Mouse (Mus musculus): ENCODE results near the gene Haus4. TPM values are rescaled to one million over a fixed set of nuclear protein-coding genes. Genes with fewer than 3 reads are reported as not detected.

Haus4 gene
- total and polyA plus RNA-seq, 3 experiments = 42.7 to 60.3 (median 57.9) TPM

GRCm38 (mm10) chr14:54594631-54595414, 40.4 kb upstream of the Haus4 start:
- ATAC-seq (ENCODE audit: extremely low read depth, insufficient number of reproducible peaks, low FRiP score, poor library complexity, severe bottlenecking) = no peak
- H3K4me1 ChIP-seq (ENCODE audit: insufficient read depth, low read depth, low read length) = peaks cover 5% of the 10 kb centered on the region; the same call in 1 of the 2 replicates
- H3K4me3 ChIP-seq (ENCODE audit: low read depth, low read length) = no peak overlapping the region
- peaks cover 44% of the 10 kb centered on the region for H3K36me3 ChIP-seq (replicated peaks)
- TF ChIP-seq CTCF (IDR thresholded peaks at IDR 0.05; ENCODE audit: low read depth, low read length) (no peak), GATA1 (IDR thresholded peaks at IDR 0.05; ENCODE audit: borderline replicate concordance, low read length) (no peak), TAL1 (conservative IDR thresholded peaks at IDR 0.05; ENCODE audit: low read depth, low read length) (no peak)
- DNase-seq (ENCODE audit: low spot score) = no peak
- H3K9me3 ChIP-seq (replicated peaks) = no peaks in the 10 kb centered on the region
- H3K27me3 ChIP-seq (ENCODE audit: insufficient read depth, low read length) = no peaks in the 10 kb centered on the region

- H3K36me3 ChIP-seq (replicated peaks) = peaks cover 41% of the 10 kb centered on the region
- no peak for ATAC-seq (ENCODE audit: extremely low read depth, insufficient number of reproducible peaks, low FRiP score, poor library complexity, severe bottlenecking)
- H3K4me1 ChIP-seq (ENCODE audit: insufficient read depth, low read depth, low read length) = peaks cover 6% of the 10 kb centered on the region; the same call in 1 of the 2 replicates
- no peak overlapping the region for H3K4me3 ChIP-seq (ENCODE audit: low read depth, low read length)
- no peaks in the 10 kb centered on the region for H3K27me3 ChIP-seq (ENCODE audit: insufficient read depth, low read length)
- no peaks in the 10 kb centered on the region for H3K9me3 ChIP-seq (replicated peaks)
- TF ChIP-seq CTCF (IDR thresholded peaks at IDR 0.05; ENCODE audit: low read depth, low read length) (0 out of 2 replicates have a peak, but pooled peaks have one; percentile 25), GATA1 (IDR thresholded peaks at IDR 0.05; ENCODE audit: borderline replicate concordance, low read length) (no peak), TAL1 (conservative IDR thresholded peaks at IDR 0.05; ENCODE audit: low read depth, low read length) (no peak), GATA2 (IDR thresholded peaks at IDR 0.05; ENCODE audit: borderline replicate concordance, low read depth, low read length) (no peak)
- DNase-seq (ENCODE audit: low spot score) = no peak
These were observed 39.6 kb upstream of the Haus4 start for GRCm38 (mm10) chr14:54594055-54594454.

- H3K27me3 ChIP-seq (ENCODE audit: insufficient read depth, low read length) = no peaks in the 10 kb centered on the region
- ATAC-seq (ENCODE audit: extremely low read depth, insufficient number of reproducible peaks, low FRiP score, poor library complexity, severe bottlenecking) = no peak
- H3K36me3 ChIP-seq (replicated peaks) = peaks cover 37% of the 10 kb centered on the region
- no peak for DNase-seq (ENCODE audit: low spot score)
- no peaks in the 10 kb centered on the region for H3K9me3 ChIP-seq (replicated peaks)
- TF ChIP-seq TAL1 (conservative IDR thresholded peaks at IDR 0.05; ENCODE audit: low read depth, low read length) (no peak), GATA2 (IDR thresholded peaks at IDR 0.05; ENCODE audit: borderline replicate concordance, low read depth, low read length) (no peak), POLR2AphosphoS5 (IDR thresholded peaks at IDR 0.05; ENCODE audit: insufficient replicate concordance, low read depth, low read length) (no peak), GATA1 (IDR thresholded peaks at IDR 0.05; ENCODE audit: borderline replicate concordance, low read length) (no peak), CTCF (IDR thresholded peaks at IDR 0.05; ENCODE audit: low read depth, low read length) (no peak)
- no peak overlapping the region for H3K4me3 ChIP-seq (ENCODE audit: low read depth, low read length)
- H3K4me1 ChIP-seq (ENCODE audit: insufficient read depth, low read depth, low read length) = peaks cover 8% of the 10 kb centered on the region; the same call in 1 of the 2 replicates
These were observed 38.0 kb upstream of the Haus4 start for GRCm38 (mm10) chr14:54592319-54592934.

GRCm38 (mm10) chr14:54591056-54591455, 36.6 kb upstream of the Haus4 start:
- ATAC-seq (ENCODE audit: extremely low read depth, insufficient number of reproducible peaks, low FRiP score, poor library complexity, severe bottlenecking) (no peak), DNase-seq (ENCODE audit: low spot score) (no peak)
- H3K36me3 ChIP-seq (replicated peaks) = peaks cover 37% of the 10 kb centered on the region
- peaks cover 8% of the 10 kb centered on the region; the same call in 1 of the 2 replicates for H3K4me1 ChIP-seq (ENCODE audit: insufficient read depth, low read depth, low read length)
- no peak for TF ChIP-seq TAL1 (conservative IDR thresholded peaks at IDR 0.05; ENCODE audit: low read depth, low read length)
- H3K27me3 ChIP-seq (ENCODE audit: insufficient read depth, low read length) = no peaks in the 10 kb centered on the region
- H3K9me3 ChIP-seq (replicated peaks) = no peaks in the 10 kb centered on the region
- no peak overlapping the region for H3K4me3 ChIP-seq (ENCODE audit: low read depth, low read length)

GRCm38 (mm10) chr14:54583681-54584338, 29.4 kb upstream of the Haus4 start:
- DNase-seq (ENCODE audit: low spot score) (no peak), ATAC-seq (ENCODE audit: extremely low read depth, insufficient number of reproducible peaks, low FRiP score, poor library complexity, severe bottlenecking) (no peak)
- no peaks in the 10 kb centered on the region for H3K27me3 ChIP-seq (ENCODE audit: insufficient read depth, low read length)
- TF ChIP-seq GATA2 (IDR thresholded peaks at IDR 0.05; ENCODE audit: borderline replicate concordance, low read depth, low read length) (no peak), CTCF (IDR thresholded peaks at IDR 0.05; ENCODE audit: low read depth, low read length) (0 out of 2 replicates have a peak, but pooled peaks have one; percentile 18)
- H3K9me3 ChIP-seq (replicated peaks) = no peaks in the 10 kb centered on the region
- peaks cover 31% of the 10 kb centered on the region for H3K36me3 ChIP-seq (replicated peaks)
- H3K4me1 ChIP-seq (ENCODE audit: insufficient read depth, low read depth, low read length) = peaks cover 6% of the 10 kb centered on the region
- no peak overlapping the region for H3K4me3 ChIP-seq (ENCODE audit: low read depth, low read length)

GRCm38 (mm10) chr14:54582536-54582935, 28.1 kb upstream of the Haus4 start:
- Histone ChIP-seq H3K4me1 (ENCODE audit: insufficient read depth, low read depth, low read length) (peaks cover 14% of the 10 kb centered on the region), H3K4me3 (ENCODE audit: low read depth, low read length) (no peak overlapping the region), H3K27me3 (ENCODE audit: insufficient read depth, low read length) (peaks cover 5% of the 10 kb centered on the region), H3K36me3 (replicated peaks) (peaks cover 31% of the 10 kb centered on the region), H3K9me3 (replicated peaks) (peaks cover 4% of the 10 kb centered on the region)
- ATAC-seq (ENCODE audit: extremely low read depth, insufficient number of reproducible peaks, low FRiP score, poor library complexity, severe bottlenecking) (no peak), DNase-seq (ENCODE audit: low spot score) (no peak)
- TF ChIP-seq GATA1 (IDR thresholded peaks at IDR 0.05; ENCODE audit: borderline replicate concordance, low read length) = no peak
- TF ChIP-seq POLR2AphosphoS5 (IDR thresholded peaks at IDR 0.05; ENCODE audit: insufficient replicate concordance, low read depth, low read length) = no peak

Data from G1E (cell line).